Mouse (Mus musculus) macrophage (primary cell): ENCODE results near the gene Pde1a. TPM values are rescaled to one million over a fixed set of nuclear protein-coding genes. Genes with fewer than 3 reads are reported as not detected.

Experiments used
- H3K27ac ChIP-seq: fragments of 350-480 bp; formaldehyde crosslinking; 2 replicates; pipeline ENCODE4 v1.9.0; 2021
- H3K36me3 ChIP-seq: fragments of 350-480 bp; formaldehyde crosslinking; 2 replicates; pipeline ENCODE4 v1.9.0; 2021; ENCODE audit errors: inconsistent target
- H3K4me3 ChIP-seq: fragments of 350-480 bp; formaldehyde crosslinking; 2 replicates; pipeline ENCODE4 v1.9.0; 2021; ENCODE audit errors: inconsistent target
- H3K79me2 ChIP-seq: fragments of 350-480 bp; formaldehyde crosslinking; 2 replicates; pipeline ENCODE4 v1.9.0; 2021; ENCODE audit errors: inconsistent target
- WGBS: methylation state at CpG from one replicate; pipeline ENCODE4 v1.1.7; 2026; ENCODE audit warnings: inconsistent platforms; ENCODE audit not compliant: missing documents; 5-methylcytosine and 5-hydroxymethylcytosine counted together
- polyA plus RNA-seq: library from polyadenylated mRNA; stranded (reverse); fragments of 250-400 nt; gene quantifications from 3 replicates; pipeline ENCODE4 v1.2.4, GENCODE M21; 2018; ENCODE audit warnings: inconsistent platforms

The Pde1a gene
- polyA plus RNA-seq, 1 experiment from 2014 or later, result not detected

- no peak overlapping the region for H3K27ac ChIP-seq
- H3K36me3 ChIP-seq, result no peaks in the 10 kb centered on the region
- no peaks in the 10 kb centered on the region for H3K79me2 ChIP-seq
- WGBS, result 98% methylated on average over 3 of the region's 3 CpGs
- H3K4me3 ChIP-seq, result no peak overlapping the region
Measured at GRCm38 (mm10) chr2:80014161-80014560, 115.1 kb downstream of the Pde1a start.

DNA sequence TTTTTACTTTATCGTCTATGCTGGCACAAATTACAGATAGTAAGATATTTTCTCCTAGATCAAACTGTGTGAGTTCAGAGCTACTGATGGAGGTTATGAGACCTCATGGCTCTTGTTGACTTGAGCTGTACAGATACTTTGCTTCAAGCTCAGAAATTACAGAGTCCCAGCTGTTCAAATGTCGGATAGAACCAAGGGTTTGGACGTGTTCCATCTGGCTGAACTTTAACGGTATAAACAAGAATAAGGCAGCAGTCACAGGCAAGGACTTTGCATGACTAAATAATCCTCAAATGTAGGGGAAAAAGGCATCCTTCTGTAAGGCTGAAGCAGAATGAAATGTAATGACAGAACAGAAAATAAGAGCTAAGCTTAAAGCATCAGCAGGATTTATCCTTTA lies 116.2 kb downstream of the Pde1a start:
- 91% methylated on average over 4 of the region's 4 CpGs for WGBS
- H3K4me3 ChIP-seq, result no peak overlapping the region
- H3K36me3 ChIP-seq, result no peaks in the 10 kb centered on the region
- no peak overlapping the region for H3K27ac ChIP-seq
- no peaks in the 10 kb centered on the region for H3K79me2 ChIP-seq

- Histone ChIP-seq H3K79me2 (no peaks in the 10 kb centered on the region), H3K27ac (no peak overlapping the region), H3K4me3 (no peak overlapping the region), H3K36me3 (no peaks in the 10 kb centered on the region)
- 82% methylated on average over 3 of the region's 3 CpGs for WGBS
Measured at GRCm38 (mm10) chr2:79999168-79999567, 130.1 kb downstream of the Pde1a start.

- H3K4me3 ChIP-seq, result no peak overlapping the region
- no peak overlapping the region for H3K27ac ChIP-seq
- no peaks in the 10 kb centered on the region for H3K36me3 ChIP-seq
- H3K79me2 ChIP-seq, result no peaks in the 10 kb centered on the region
- 94% methylated on average over 2 of the region's 2 CpGs for WGBS
Measured at GRCm38 (mm10) chr2:79998460-79998859, 130.8 kb downstream of the Pde1a start.

DNA sequence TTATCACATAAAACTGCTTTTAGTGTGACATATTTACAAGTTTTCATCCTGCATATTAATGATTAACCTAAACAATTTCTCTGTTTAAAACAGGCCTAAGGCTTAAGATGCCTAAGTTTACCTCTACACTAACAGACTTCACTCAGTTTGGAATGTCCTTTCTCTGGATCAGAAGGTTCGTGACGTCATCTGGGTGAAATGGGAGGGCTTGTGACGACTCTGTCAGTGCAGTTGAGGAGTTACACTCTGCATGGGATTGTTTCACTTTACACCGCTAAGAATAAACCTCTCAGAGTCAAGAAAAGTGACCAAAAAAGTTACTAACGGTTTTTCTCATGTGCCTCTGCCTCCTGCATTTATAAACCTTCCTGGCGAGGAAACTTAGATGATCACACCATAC lies 137.6 kb downstream of the Pde1a start:
- H3K79me2 ChIP-seq, result no peaks in the 10 kb centered on the region
- 89% methylated on average over 6 of the region's 6 CpGs for WGBS
- no peak overlapping the region for H3K27ac ChIP-seq
- H3K4me3 ChIP-seq, result no peak overlapping the region
- no peaks in the 10 kb centered on the region for H3K36me3 ChIP-seq

DNA sequence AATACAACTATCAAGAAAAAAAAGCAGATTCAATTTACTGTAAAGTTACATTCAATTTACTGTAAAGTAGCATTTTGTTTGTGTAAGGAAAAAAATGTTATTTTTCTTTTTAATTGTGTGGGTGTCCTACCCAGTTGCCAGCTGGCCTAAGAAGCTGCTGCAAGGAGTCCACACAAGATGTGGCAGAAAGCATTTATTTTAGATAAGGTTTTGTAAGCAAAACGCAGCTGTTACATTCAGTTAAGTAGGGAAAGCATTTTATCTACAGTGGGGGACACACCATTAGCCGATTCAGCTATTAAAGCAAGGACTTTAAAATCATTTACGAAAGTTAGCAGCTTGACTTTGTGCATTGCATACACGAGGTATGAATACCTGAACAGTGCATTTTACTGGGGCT lies 145.5 kb downstream of the Pde1a start:
- Histone ChIP-seq H3K27ac (no peak overlapping the region), H3K4me3 (no peak overlapping the region), H3K79me2 (no peaks in the 10 kb centered on the region), H3K36me3 (no peaks in the 10 kb centered on the region)
- 90% methylated on average over 4 of the region's 4 CpGs for WGBS

DNA sequence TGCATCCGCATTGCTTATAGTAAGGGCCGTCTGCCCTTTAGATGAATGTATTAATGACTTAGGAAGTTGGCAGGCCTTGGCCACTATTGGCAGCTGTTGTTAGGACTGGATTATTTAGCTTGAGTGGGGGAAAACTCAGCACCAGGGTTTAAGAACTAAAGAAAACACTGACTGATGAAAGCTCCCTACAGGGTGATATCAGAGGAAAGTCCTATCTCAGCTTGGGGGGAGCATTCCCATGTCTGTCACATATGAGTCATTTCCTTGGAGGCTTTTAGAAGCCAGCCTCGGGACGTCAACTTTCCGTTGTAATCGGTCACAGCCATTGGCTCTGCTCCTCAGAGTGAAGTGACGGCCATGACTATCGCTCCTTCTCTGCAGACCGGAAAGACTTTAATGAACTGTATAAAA lies 146.0 kb downstream of the Pde1a start:
- Histone ChIP-seq H3K4me3 (no peak overlapping the region), H3K36me3 (no peaks in the 10 kb centered on the region), H3K27ac (no peak overlapping the region), H3K79me2 (no peaks in the 10 kb centered on the region)
- WGBS, result 92% methylated on average over 9 of the region's 9 CpGs

GRCm38 (mm10) chr2:79981781-79982180 lies 147.5 kb downstream of the Pde1a start:
- H3K79me2 ChIP-seq, result no peaks in the 10 kb centered on the region
- WGBS, result 92% methylated on average over 3 of the region's 3 CpGs
- no peak overlapping the region for H3K4me3 ChIP-seq
- H3K27ac ChIP-seq, result no peak overlapping the region
- H3K36me3 ChIP-seq, result no peaks in the 10 kb centered on the region

DNA sequence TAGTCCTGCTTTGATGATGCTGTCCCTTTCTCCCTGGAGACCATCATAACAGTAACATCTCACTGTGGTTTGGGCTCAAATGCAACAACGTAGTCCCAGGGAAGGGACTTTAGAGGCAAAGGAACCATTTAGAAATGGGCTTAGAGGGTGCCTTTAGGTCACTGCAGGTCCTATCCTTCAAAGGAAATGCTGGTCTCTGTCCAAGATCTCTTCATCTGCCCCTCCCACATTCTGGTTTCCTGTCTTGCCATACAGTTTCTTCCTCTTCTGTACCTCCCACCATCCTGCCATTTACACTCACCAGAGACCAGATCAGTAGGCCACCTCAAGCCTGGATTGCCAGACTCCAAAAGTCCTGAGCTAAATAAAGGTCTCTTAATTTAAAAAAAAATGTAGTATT lies 150.3 kb downstream of the Pde1a start:
- H3K36me3 ChIP-seq, result no peaks in the 10 kb centered on the region
- 33% methylated on average over 1 of the region's 1 CpGs for WGBS
- H3K4me3 ChIP-seq, result no peak overlapping the region
- no peaks in the 10 kb centered on the region for H3K79me2 ChIP-seq
- no peak overlapping the region for H3K27ac ChIP-seq

DNA sequence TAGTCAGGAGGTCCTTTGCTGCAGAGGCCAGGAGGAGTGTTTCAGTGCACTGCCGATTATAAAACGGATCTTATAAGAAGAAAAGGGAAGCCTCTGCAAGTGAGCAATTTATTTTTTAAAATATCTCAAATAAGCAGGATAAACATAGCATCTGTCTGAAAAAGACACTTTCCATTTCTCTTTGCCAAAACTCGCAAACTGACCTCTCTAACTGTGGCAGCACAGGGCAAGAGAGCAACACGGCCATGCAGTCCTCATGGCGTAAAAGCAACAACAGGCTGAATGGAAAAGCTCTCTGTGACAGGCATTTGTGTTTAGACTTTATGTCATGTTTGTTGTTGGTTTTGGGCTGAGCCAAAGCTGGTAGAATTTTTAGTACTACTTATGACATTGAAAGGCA lies 152.0 kb downstream of the Pde1a start:
- no peak overlapping the region for H3K4me3 ChIP-seq
- 98% methylated on average over 5 of the region's 5 CpGs for WGBS
- no peak overlapping the region for H3K27ac ChIP-seq
- no peaks in the 10 kb centered on the region for H3K36me3 ChIP-seq
- H3K79me2 ChIP-seq, result no peaks in the 10 kb centered on the region

DNA sequence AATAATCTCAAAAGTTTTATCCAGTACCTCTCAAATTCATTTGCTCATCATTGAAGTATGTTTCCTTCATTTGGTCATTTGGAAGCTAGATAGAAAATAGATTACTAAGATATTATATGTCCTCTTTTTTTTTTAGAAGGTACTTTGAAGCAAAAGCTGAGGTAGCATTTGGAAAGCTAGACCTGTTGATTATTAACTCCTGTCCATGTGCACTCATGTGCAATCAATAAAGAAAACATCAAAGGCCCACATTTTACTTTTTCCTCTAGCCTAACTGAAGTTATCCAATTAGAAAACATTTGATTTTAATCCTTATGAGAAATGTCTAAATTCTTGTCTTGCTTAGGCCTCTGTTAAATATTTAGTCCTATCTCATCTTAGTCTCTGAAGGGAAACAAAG lies 153.3 kb downstream of the Pde1a start:
- Histone ChIP-seq H3K27ac (no peak overlapping the region), H3K79me2 (no peaks in the 10 kb centered on the region), H3K4me3 (no peak overlapping the region), H3K36me3 (no peaks in the 10 kb centered on the region)

- no peak overlapping the region for H3K27ac ChIP-seq
- H3K4me3 ChIP-seq, result no peak overlapping the region
- H3K36me3 ChIP-seq, result no peaks in the 10 kb centered on the region
- no peaks in the 10 kb centered on the region for H3K79me2 ChIP-seq
Measured at GRCm38 (mm10) chr2:79972271-79972670, 157.0 kb downstream of the Pde1a start.

DNA sequence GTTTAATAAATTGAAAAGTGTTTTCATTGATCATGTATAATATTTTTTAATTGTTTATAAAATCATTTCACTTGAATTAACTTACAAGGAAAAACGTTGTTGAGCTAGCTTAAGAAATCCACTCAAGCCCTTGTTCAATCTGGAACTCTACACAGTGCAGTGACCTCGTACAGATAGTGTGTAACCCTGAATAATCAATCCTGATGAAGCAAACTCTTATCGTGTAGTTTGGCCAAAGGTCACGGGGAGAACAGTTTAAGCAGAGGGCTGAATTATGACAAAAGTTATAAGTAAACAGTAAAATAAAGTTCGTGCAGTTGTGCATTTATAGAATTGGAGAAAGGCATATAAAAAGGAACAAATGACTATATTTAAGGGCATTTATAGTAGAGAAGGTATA lies 159.7 kb downstream of the Pde1a start:
- Histone ChIP-seq H3K4me3 (no peak overlapping the region), H3K36me3 (no peaks in the 10 kb centered on the region), H3K79me2 (no peaks in the 10 kb centered on the region), H3K27ac (no peak overlapping the region)
- 87% methylated on average over 5 of the region's 5 CpGs for WGBS

DNA sequence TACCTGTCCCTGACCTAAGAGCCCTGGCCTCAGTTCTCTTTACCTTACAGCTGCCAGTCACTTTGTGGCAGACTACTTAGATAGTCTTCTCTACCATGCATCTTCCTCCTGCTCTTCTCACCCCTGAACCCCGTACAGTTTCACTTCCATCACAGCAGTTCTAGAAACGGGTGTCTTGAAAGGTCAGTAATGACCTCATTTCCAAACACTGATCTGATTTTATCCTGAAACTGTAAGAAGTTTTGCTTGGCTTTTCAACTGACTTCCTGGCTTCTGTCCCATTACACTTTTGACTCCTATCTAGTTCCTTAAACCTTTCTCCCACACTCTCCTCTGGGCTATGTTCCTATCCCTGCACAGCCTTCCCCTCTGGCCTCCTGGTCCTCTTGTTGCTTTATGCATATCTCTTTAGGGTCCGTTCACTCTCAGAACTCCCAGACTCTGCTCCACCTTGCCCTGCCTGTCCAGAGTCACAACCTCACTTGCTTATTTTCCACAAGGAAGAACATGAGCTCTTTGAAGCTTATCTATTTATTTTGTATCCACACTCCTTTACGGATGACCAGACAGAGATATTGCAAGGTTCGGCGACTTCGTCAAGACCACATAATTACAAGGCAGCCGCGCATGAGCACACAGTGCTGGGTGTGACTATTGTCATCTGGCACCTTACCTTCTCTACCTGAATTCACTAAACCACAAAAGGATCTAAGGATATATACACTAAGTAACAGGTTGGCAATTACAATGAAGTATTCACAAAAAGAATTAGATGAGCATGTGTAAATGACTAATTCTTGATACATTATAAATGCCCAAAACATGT lies 162.4 kb downstream of the Pde1a start:
- no peaks in the 10 kb centered on the region for H3K79me2 ChIP-seq
- H3K27ac ChIP-seq, result no peak overlapping the region
- no peaks in the 10 kb centered on the region for H3K36me3 ChIP-seq
- H3K4me3 ChIP-seq, result no peak overlapping the region
- 80% methylated on average over 9 of the region's 9 CpGs for WGBS

- no peak overlapping the region for H3K27ac ChIP-seq
- no peak overlapping the region for H3K4me3 ChIP-seq
- 100% methylated on average over 1 of the region's 1 CpGs for WGBS
- no peaks in the 10 kb centered on the region for H3K36me3 ChIP-seq
- no peaks in the 10 kb centered on the region for H3K79me2 ChIP-seq
Measured at GRCm38 (mm10) chr2:79966086-79966485, 163.2 kb downstream of the Pde1a start.

GRCm38 (mm10) chr2:79964964-79965363 lies 164.3 kb downstream of the Pde1a start:
- H3K79me2 ChIP-seq, result no peaks in the 10 kb centered on the region
- no peak overlapping the region for H3K4me3 ChIP-seq
- no peaks in the 10 kb centered on the region for H3K36me3 ChIP-seq
- H3K27ac ChIP-seq, result no peak overlapping the region
- 81% methylated on average over 4 of the region's 4 CpGs for WGBS
